Mouse (Mus musculus): ENCODE measurements at regions not wholly inside any gene's neighbourhood (a gene's known extent, or its start where the extent isn't known, plus 50 kb on each side); places are given as distances from the start of the nearest gene placed in this dataset.

DNA sequence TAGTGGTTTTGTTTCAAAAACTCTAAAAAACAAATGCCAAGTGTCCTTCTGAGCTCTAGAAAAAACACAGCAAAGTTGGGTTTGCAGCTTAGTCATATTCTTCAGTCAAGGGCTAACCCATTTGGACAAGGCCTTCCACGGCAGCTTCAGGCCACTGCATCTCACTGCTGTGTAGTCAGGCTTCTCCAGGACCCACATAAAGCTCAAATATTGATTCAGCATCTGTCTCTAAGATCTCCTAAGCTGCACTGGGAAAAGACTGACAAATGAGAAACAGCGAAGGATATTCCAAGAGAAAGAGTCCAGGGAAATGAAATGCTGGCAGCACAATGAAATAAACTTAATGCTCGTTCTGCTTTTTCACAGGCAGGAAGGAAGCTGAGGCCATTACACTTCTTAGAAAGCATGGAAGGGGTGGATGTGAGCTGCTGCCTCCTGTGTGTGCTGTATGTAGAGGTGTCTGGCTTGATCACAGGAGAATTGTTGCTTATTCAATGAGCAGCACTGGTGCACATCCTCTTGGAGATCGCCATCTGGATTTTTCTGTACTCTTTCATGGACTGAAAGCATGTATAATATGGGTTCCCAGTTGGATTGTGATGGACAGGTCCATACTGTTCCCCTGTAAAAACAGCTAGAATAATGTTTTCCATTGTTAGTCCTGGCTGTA is 425.4 kb upstream of the Fat3 start (continued):
- TF ChIP-seq USF2 (IDR thresholded peaks at IDR 0.05; ENCODE audit: borderline replicate concordance in 1 of 2, insufficient read depth in 1 of 2, low read depth in 1 of 2, low read length in 2 of 2) = no peak

DNA sequence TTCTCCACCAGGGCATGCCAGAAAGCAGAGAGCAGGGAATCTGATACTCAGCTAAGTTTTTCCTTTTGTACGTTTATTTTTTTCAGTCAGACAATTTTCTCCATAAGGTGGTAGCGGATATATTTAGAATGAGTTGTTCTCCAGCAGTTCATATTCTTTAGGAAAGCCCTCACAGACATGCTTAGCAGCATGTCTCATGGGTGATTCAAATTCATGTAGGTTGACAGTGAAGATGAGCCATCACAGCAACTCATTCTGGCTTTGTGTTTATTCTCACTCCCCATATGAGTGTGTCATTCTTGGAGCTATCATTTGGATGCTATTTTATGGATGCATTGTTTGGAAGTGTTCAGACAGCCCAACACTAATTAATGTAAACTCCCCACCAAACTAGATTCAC is 424.2 kb upstream of the Fat3 start:
- Histone ChIP-seq H3K4me3 (ENCODE audit: control insufficient read depth in 1 of 2, insufficient read depth in 1 of 2, low read depth in 2 of 2, low read length in 2 of 2) (no peak overlapping the region), H3K4me1 (ENCODE audit: control insufficient read depth in 1 of 2, insufficient read depth in 2 of 2, low read length in 2 of 2) (no peaks in the 10 kb centered on the region), H3K27ac (ENCODE audit: control insufficient read depth, low read depth, low read length) (no peak overlapping the region), H3K79me2 (ENCODE audit: control insufficient read depth, insufficient read depth, low read length, poor library complexity) (no peaks in the 10 kb centered on the region), H3K9ac (ENCODE audit: control insufficient read depth, low read depth, low read length, poor library complexity, severe bottlenecking) (no peak overlapping the region), H3K27me3 (ENCODE audit: control insufficient read depth in 1 of 2, insufficient read depth in 2 of 2, low read length in 2 of 2) (no peaks in the 10 kb centered on the region), H3K36me3 (ENCODE audit: control insufficient read depth in 1 of 2, insufficient read depth in 2 of 2, low read length in 2 of 2) (no peaks in the 10 kb centered on the region), H3K9me3 (replicated peaks; ENCODE audit: insufficient read depth, low read length) (no peaks in the 10 kb centered on the region)
- no peak for DNase-seq (ENCODE audit: low read depth, low spot score)
- no peak for TF ChIP-seq JUND (IDR thresholded peaks at IDR 0.05; ENCODE audit: low read depth, low read length)
- no peak for TF ChIP-seq ETS1 (IDR thresholded peaks at IDR 0.05; ENCODE audit: low read depth, low read length)
- no peak for TF ChIP-seq CHD1 (IDR thresholded peaks at IDR 0.05; ENCODE audit: low read depth, low read length)
- no peak for TF ChIP-seq GATA1 (IDR thresholded peaks at IDR 0.05; ENCODE audit: low read depth, low read length)
- TF ChIP-seq HCFC1 (IDR thresholded peaks at IDR 0.05; ENCODE audit: low read depth, low read length) = no peak
- TF ChIP-seq GABPA (IDR thresholded peaks at IDR 0.05; ENCODE audit: low read depth, low read length) = no peak
- TF ChIP-seq NELFE (IDR thresholded peaks at IDR 0.05; ENCODE audit: low read depth, low read length) = no peak
- no peak for TF ChIP-seq TCF12 (IDR thresholded peaks at IDR 0.05; ENCODE audit: low read depth, low read length)
- TF ChIP-seq MEF2A (IDR thresholded peaks at IDR 0.05; ENCODE audit: extremely low read depth, insufficient replicate concordance, low read depth, low read length, poor library complexity, severe bottlenecking) = no peak
- no peak for TF ChIP-seq MXI1 (IDR thresholded peaks at IDR 0.05; ENCODE audit: low read depth, low read length)

DNA sequence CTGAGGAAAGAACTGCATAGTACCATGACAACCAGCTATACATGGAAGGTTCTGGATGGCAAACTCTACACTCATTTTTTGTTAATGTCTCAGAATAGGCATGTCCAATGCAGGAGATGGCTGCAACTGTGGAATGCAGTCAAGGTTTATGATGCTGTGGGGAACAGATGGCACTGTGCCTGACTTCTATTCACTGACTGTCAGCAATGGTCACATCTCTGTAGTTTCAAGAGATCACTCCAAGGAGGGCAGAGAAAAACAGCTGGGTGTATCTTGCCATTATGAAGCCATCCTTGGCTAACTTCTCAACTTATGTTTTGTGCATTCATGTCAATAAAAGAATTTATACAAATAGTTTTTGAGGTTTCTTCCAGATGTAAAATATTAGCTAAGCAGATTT is 405.1 kb upstream of the Fat3 start:
- Histone ChIP-seq H3K79me2 (ENCODE audit: control insufficient read depth, insufficient read depth, low read length, poor library complexity) (no peaks in the 10 kb centered on the region), H3K27me3 (ENCODE audit: control insufficient read depth in 1 of 2, insufficient read depth in 2 of 2, low read length in 2 of 2) (no peaks in the 10 kb centered on the region), H3K4me3 (ENCODE audit: control insufficient read depth in 1 of 2, insufficient read depth in 1 of 2, low read depth in 2 of 2, low read length in 2 of 2) (no peak overlapping the region), H3K4me1 (ENCODE audit: control insufficient read depth in 1 of 2, insufficient read depth in 2 of 2, low read length in 2 of 2) (no peaks in the 10 kb centered on the region), H3K9ac (ENCODE audit: control insufficient read depth, low read depth, low read length, poor library complexity, severe bottlenecking) (no peak overlapping the region), H3K27ac (ENCODE audit: control insufficient read depth, low read depth, low read length) (no peak overlapping the region), H3K36me3 (ENCODE audit: control insufficient read depth in 1 of 2, insufficient read depth in 2 of 2, low read length in 2 of 2) (no peaks in the 10 kb centered on the region), H3K9me3 (replicated peaks; ENCODE audit: insufficient read depth, low read length) (no peaks in the 10 kb centered on the region)
- TF ChIP-seq MAX (IDR thresholded peaks at IDR 0.05; ENCODE audit: low read length) (no peak), ZMIZ1 (IDR thresholded peaks at IDR 0.05; ENCODE audit: low read depth, low read length) (no peak), TBP (IDR thresholded peaks at IDR 0.05; ENCODE audit: low read depth, low read length) (no peak), ETS1 (IDR thresholded peaks at IDR 0.05; ENCODE audit: low read depth, low read length) (no peak), HCFC1 (IDR thresholded peaks at IDR 0.05; ENCODE audit: low read depth, low read length) (no peak), POLR2A (IDR thresholded peaks at IDR 0.05; ENCODE audit: control insufficient read depth in 1 of 2, insufficient read depth in 1 of 2, low read depth in 1 of 2, low read length in 2 of 2, poor library complexity in 1 of 2) (no peak), MAFK (IDR thresholded peaks at IDR 0.05; ENCODE audit: borderline replicate concordance, low read depth, low read length) (no peak), MYC (IDR thresholded peaks at IDR 0.05; ENCODE audit: low read depth, low read length) (no peak), GATA1 (IDR thresholded peaks at IDR 0.05; ENCODE audit: low read depth, low read length) (no peak), ZNF384 (IDR thresholded peaks at IDR 0.05; ENCODE audit: low read depth, low read length) (no peak), GABPA (IDR thresholded peaks at IDR 0.05; ENCODE audit: low read depth, low read length) (no peak), EP300 (IDR thresholded peaks at IDR 0.05; ENCODE audit: low read depth in 1 of 2, low read length in 2 of 2) (no peak), CHD2 (IDR thresholded peaks at IDR 0.05; ENCODE audit: low read length) (no peak), CHD1 (IDR thresholded peaks at IDR 0.05; ENCODE audit: low read depth, low read length) (no peak), POLR2AphosphoS5 (IDR thresholded peaks at IDR 0.05; ENCODE audit: borderline replicate concordance, low read depth, low read length) (no peak)
- no peak for DNase-seq (ENCODE audit: low read depth, low spot score)
